Mouse (Mus musculus) olfactory bulb, adult 2 months (tissue): Measurements from ENCODE around the gene Dlgap1. TPM values are rescaled to one million over a fixed set of nuclear protein-coding genes. Genes with fewer than 3 reads are reported as not detected.

Experiments used
- H3K27ac ChIP-seq: fragments of 200-500 bp; 2 replicates; pipeline ENCODE4 v1.5.1; 2012; ENCODE audit warnings: low read depth, low read length; ENCODE audit not compliant: insufficient read depth
- H3K4me1 ChIP-seq: fragments of 200-500 bp; 2 replicates; pipeline ENCODE4 v1.6.1; 2012; ENCODE audit warnings: low read length; ENCODE audit not compliant: control insufficient read depth, insufficient read depth
- H3K4me3 ChIP-seq: fragments of 200-500 bp; 2 replicates; pipeline ENCODE4 v1.5.1; 2012; ENCODE audit warnings: mild to moderate bottlenecking, low read depth, low read length, moderate library complexity; ENCODE audit not compliant: insufficient read depth
- CTCF ChIP-seq: fragments of 200-500 bp; IDR thresholded peaks from 2 replicates; pipeline ENCODE4 v1.5.1; 2012; ENCODE audit warnings: low read depth, mild to moderate bottlenecking, low read length, moderate library complexity; ENCODE audit not compliant: insufficient read depth
- POLR2A ChIP-seq: fragments of 200-500 bp; IDR thresholded peaks from 2 replicates; pipeline ENCODE4 v1.6.1; 2012; ENCODE audit warnings: mild to moderate bottlenecking, low read depth, low read length, moderate library complexity; ENCODE audit not compliant: insufficient read depth
- WGBS: fragments of 180-500 bp; shearing (Covaris S2); methylation state at CpG from one replicate; pipeline ENCODE4 v1.1.7; 2018; 5-methylcytosine and 5-hydroxymethylcytosine counted together
- polyA plus RNA-seq: library from polyadenylated mRNA; stranded (reverse); fragments of >200 nt; gene quantifications from 2 replicates; pipeline ENCODE4 v1.2.4, GENCODE M21; 2012; ENCODE audit warnings: low replicate concordance; ENCODE audit not compliant: missing spikeins, insufficient read depth, insufficient read length

Gene Dlgap1
- polyA plus RNA-seq, 1 experiment, result 117 TPM

DNA sequence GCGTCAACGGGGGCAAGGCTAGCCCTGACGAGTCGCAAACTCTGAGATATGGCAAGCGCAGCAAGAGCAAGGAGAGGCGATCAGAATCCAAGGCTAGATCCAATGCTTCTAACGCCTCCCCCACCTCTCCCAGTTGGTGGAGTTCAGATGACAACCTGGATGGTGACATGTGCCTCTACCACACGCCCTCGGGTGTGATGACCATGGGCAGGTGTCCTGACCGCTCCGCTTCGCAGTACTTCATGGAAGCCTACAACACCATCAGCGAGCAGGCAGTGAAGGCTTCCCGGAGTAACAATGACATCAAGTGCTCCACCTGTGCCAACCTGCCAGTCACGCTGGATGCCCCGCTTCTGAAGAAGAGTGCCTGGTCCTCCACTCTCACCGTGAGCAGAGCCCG is 547.6 kb downstream of the Dlgap1 start:
- H3K4me1 ChIP-seq, result peaks cover 18% of the 10 kb centered on the region
- TF ChIP-seq CTCF (no peak), POLR2A (no peak)
- H3K27ac ChIP-seq, result peak overlapping the region; percentile 27; the same call in 1 of the 2 replicates
- H3K4me3 ChIP-seq, result no peak overlapping the region
- 95% methylated on average over 18 of the region's 18 CpGs for WGBS

GRCm38 (mm10) chr17:70517333-70517732 is 548.5 kb downstream of the Dlgap1 start:
- TF ChIP-seq POLR2A (no peak), CTCF (no peak)
- WGBS, result 53% methylated on average over 12 of the region's 12 CpGs
- peak overlapping the region; percentile 67 for H3K27ac ChIP-seq
- peaks cover 18% of the 10 kb centered on the region for H3K4me1 ChIP-seq
- H3K4me3 ChIP-seq, result no peak overlapping the region

DNA sequence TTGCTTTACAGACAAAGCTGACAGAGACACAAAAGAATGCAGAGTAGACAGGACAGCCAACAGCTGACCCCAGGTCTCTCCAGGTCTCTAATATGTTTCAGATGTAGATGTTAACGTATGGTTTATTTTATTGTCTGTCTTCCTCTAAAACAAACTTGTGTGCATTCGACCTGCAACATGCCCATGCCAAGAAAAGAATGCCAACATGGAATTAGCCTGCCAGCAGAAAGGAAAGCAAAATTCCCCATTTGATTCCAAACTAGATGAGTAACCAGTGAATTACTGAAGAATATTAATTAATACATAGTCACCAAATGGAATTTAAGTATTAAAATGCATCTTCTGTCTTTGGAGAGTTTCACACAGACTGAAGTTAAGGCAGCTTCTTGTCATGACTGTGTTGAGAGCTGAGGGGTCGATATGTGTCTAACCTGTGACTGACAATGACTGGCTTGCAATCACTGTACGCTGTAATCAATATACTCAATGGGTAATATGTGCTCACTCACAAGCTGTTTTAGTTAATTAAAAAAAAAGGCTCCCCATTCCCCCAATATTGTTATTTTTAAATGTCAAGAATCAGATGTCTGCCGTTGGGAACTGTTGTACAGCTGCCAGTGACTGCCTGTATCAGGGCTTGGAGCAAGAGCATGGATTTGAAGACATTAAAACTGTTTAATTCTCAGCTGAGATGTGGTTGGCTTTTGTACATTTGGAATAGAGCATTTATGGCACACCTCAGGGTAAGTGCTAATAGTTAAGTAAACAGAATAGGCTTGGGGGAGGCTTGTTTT is 552.4 kb downstream of the Dlgap1 start:
- Histone ChIP-seq H3K4me3 (no peak overlapping the region), H3K27ac (peak overlapping the region; percentile 75), H3K4me1 (peaks cover 13% of the 10 kb centered on the region)
- WGBS, result 27% methylated on average over 5 of the region's 5 CpGs
- TF ChIP-seq POLR2A (no peak), CTCF (no peak)

DNA sequence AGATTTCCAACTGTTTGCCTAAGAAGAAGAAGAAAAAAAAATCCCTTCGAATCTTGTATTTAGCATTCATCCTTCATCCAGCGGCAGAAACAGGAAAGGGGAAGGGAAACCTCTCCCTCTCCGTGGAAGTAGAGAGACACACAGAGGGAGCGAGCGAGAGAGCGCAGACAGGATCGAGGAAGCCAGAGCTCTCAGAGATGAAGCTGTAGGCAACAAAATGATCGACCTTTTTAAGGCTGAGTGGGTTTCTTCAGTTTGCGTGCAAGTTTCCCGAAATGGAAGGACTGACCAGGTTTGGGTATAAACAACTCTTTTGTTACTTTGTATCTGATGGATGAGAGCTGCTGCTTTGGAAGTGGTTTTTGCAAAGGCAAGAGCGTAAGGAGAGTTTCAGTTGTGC is 553.1 kb downstream of the Dlgap1 start:
- TF ChIP-seq CTCF (no peak), POLR2A (no peak)
- Histone ChIP-seq H3K27ac (peak overlapping the region; percentile 99), H3K4me1 (peaks cover 7% of the 10 kb centered on the region), H3K4me3 (peak overlapping the region; percentile 49)
- 4% methylated on average over 11 of the region's 11 CpGs for whole genome bisulfite sequencing

DNA sequence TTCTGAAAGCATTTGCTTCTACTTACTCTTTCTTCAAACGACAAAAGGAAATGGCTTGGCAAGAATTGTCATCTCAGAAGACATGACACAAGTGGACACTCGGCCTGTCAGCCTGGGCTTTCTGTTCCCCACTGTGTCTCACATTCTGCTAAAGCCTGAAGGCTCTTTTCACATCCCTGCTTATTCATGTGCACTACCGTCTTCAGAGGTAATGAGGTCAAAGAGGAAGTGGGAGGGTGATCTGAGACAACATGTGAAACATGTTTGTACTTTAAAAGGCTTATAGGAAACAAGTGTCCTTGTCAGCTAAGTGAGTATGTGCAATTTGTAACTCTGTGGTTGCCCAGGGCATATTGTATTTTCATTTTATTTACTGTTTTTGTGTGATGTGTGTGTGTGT is 557.1 kb downstream of the Dlgap1 start:
- Histone ChIP-seq H3K4me3 (peak overlapping the region; percentile 29), H3K4me1 (peaks cover 5% of the 10 kb centered on the region), H3K27ac (peak overlapping the region; percentile 73; the same call in 1 of the 2 replicates)
- 28% methylated on average over 3 of the region's 3 CpGs for WGBS
- TF ChIP-seq POLR2A (no peak), CTCF (no peak)

DNA sequence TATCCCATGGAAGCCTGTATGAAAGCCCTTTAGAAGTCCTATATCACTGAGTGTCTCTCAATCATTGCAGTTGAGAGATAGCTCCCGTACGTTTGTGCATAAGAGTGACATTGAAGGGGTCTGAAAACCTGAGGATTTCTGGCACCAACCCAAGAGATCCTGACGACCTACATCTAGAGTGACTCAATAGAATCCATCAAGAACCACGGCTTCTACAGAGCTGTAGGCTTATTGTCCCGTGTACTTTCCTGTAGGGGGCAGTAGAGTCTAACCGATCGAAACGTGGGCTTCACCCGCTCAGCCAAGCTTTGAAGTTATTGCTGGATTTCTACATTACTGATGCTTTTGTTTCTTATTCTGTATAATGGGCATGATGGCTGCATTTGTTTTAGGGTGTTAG is 558.2 kb downstream of the Dlgap1 start:
- Histone ChIP-seq H3K4me1 (peaks cover 5% of the 10 kb centered on the region), H3K27ac (peak overlapping the region; percentile 73), H3K4me3 (no peak overlapping the region)
- no peak for TF ChIP-seq CTCF
- no peak for TF ChIP-seq POLR2A
- WGBS, result 13% methylated on average over 9 of the region's 9 CpGs

- no peak for TF ChIP-seq CTCF
- no peak for TF ChIP-seq POLR2A
- Histone ChIP-seq H3K4me1 (peaks cover 5% of the 10 kb centered on the region), H3K4me3 (no peak overlapping the region), H3K27ac (peak overlapping the region; percentile 53)
- WGBS, result 29% methylated on average over 7 of the region's 7 CpGs
Observed at GRCm38 (mm10) chr17:70528196-70529187, 559.6 kb downstream of the Dlgap1 start.

DNA sequence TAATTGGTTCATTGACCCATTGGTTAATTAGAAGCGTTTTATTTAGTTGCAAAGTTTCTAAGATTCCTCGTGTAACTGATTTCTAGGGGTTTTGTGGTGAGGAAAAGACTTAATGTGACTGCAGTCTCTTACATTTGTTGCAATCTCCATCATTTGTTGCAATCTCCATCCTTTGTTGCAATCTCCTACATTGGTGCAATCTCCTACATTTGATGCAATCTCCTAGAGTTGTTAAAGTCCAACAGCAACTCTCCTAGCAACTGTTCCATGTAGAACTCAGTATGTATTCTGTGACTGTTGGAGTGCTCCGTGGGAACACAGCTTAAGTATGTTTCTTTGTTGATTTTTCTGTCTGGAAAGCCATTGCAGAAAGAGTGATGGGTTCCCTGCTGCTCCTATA is 565.4 kb downstream of the Dlgap1 start:
- 50% methylated on average over 3 of the region's 3 CpGs for WGBS
- Histone ChIP-seq H3K27ac (no peak overlapping the region), H3K4me1 (no peaks in the 10 kb centered on the region), H3K4me3 (no peak overlapping the region)
- TF ChIP-seq CTCF (no peak), POLR2A (no peak)

GRCm38 (mm10) chr17:70541816-70542215 is 572.9 kb downstream of the Dlgap1 start:
- WGBS, result 61% methylated on average over 4 of the region's 4 CpGs
- TF ChIP-seq CTCF (no peak), POLR2A (no peak)
- Histone ChIP-seq H3K4me3 (no peak overlapping the region), H3K27ac (no peak overlapping the region), H3K4me1 (no peaks in the 10 kb centered on the region)
